ENCODE assay signal across 8 mouse cellular contexts in the genomic region with DNA sequence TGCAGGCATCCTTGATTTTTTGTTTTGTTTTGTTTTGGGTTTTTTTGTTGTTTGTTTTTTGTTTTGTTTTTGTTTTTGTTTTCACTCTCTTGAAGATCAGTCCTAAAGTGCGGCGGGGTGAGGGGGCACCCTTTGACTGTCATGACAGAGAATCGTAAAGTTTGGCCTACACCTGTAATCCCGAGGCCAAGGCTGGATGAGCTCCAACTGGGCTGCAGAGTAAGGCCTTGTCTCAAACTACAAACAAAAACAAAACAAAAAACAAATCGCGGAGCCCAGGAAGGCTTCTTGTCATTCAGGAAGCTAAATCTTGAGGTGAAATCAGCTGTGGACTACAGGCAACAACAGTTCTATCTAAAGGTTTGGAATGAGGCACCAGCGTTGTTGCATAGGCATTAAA. TPM values are rescaled to one million over a fixed set of nuclear protein-coding genes. Genes with fewer than 3 reads are reported as not detected.
DNase-seq lines count a peak whose midpoint lies in the region; ATAC-seq and TF ChIP-seq lines count a peak whose summit lies in the region.

No protein-coding gene starts in this region.

- H3K27me3 ChIP-seq in lung, embryonic 14.5 days (ENCODE audit: insufficient read depth, low read length) = no peaks in the 10 kb centered on the region
- no peaks in the 10 kb centered on the region for H3K27me3 ChIP-seq in heart, embryonic 15.5 days
- no peaks in the 10 kb centered on the region for H3K27me3 ChIP-seq in midbrain, embryonic 14.5 days (ENCODE audit: control insufficient read depth, insufficient read depth, low read length)

- WGBS in lung, embryonic 14.5 days = 46% methylated on average over 7 of the region's 7 CpGs
- 52% methylated on average over 7 of the region's 7 CpGs for WGBS in heart, embryonic 15.5 days
- WGBS in midbrain, embryonic 14.5 days = 46% methylated on average over 7 of the region's 7 CpGs

- H3K4me3 ChIP-seq in lung, embryonic 14.5 days (ENCODE audit: low read depth, low read length) = peak overlapping the region; percentile 73
- H3K4me3 ChIP-seq in heart, embryonic 15.5 days = peak overlapping the region; percentile 95
- H3K4me3 ChIP-seq in midbrain, embryonic 14.5 days (replicated peaks; ENCODE audit: low read depth, low read length) = peak overlapping the region; percentile 87

- no peak overlapping the region for H3K27ac ChIP-seq in lung, embryonic 14.5 days (ENCODE audit: low read depth)
- no peak overlapping the region for H3K27ac ChIP-seq in heart, embryonic 15.5 days
- H3K27ac ChIP-seq in midbrain, embryonic 14.5 days (replicated peaks; ENCODE audit: low read depth, low read length) = peak overlapping the region; percentile 97

- peaks cover 6% of the 10 kb centered on the region for H3K4me1 ChIP-seq in lung, embryonic 14.5 days (ENCODE audit: insufficient read depth)
- peaks cover 11% of the 10 kb centered on the region for H3K4me1 ChIP-seq in heart, embryonic 15.5 days (replicated peaks)
- peaks cover 15% of the 10 kb centered on the region for H3K4me1 ChIP-seq in midbrain, embryonic 14.5 days (ENCODE audit: control insufficient read depth, insufficient read depth, low read length)

- ATAC-seq in lung, embryonic 14.5 days (ENCODE audit: insufficient read depth) = no peak
- no peak for ATAC-seq in heart, embryonic 15.5 days (replicated peaks; ENCODE audit: insufficient number of reproducible peaks, insufficient read depth, low FRiP score, low read depth)
- ATAC-seq in midbrain, embryonic 14.5 days (ENCODE audit: low FRiP score, low TSS enrichment) = no peak

- no peak for DNase-seq in lung, embryonic 14.5 days
- DNase-seq in lung, postnatal 14 days = no peak
- peak; percentile 81 to 83 for DNase-seq in cerebellum, postnatal 14 days
- DNase-seq in kidney, postnatal 10 days = peak; percentile 33
- DNase-seq in midbrain, embryonic 14.5 days = peak; percentile 36
- DNase-seq in ovary, postnatal 14 days (ENCODE audit: low spot score) = no peak
- DNase-seq in thymus, postnatal 0 days (ENCODE audit: low spot score) = no peak

- peak overlapping the region; percentile 85 for H3K9ac ChIP-seq in lung, embryonic 14.5 days
- H3K9ac ChIP-seq in heart, embryonic 15.5 days = peak overlapping the region; percentile 96; the same call in 1 of the 2 replicates
- peak overlapping the region; percentile 93 for H3K9ac ChIP-seq in midbrain, embryonic 14.5 days (replicated peaks; ENCODE audit: low read length)

- H3K4me2 ChIP-seq in lung, embryonic 14.5 days = peak overlapping the region; percentile 74
- H3K4me2 ChIP-seq in heart, embryonic 15.5 days = peak overlapping the region; percentile 88
- H3K4me2 ChIP-seq in midbrain, embryonic 14.5 days (ENCODE audit: low read length) = peak overlapping the region; percentile 59

- H3K36me3 ChIP-seq in lung, embryonic 14.5 days (ENCODE audit: insufficient read depth) = no peaks in the 10 kb centered on the region
- H3K36me3 ChIP-seq in heart, embryonic 15.5 days = no peaks in the 10 kb centered on the region
- H3K36me3 ChIP-seq in midbrain, embryonic 14.5 days (ENCODE audit: control insufficient read depth, insufficient read depth, low read length) = no peaks in the 10 kb centered on the region

- no peaks in the 10 kb centered on the region for H3K9me3 ChIP-seq in lung, embryonic 14.5 days (ENCODE audit: low read depth, low read length)
- H3K9me3 ChIP-seq in heart, embryonic 15.5 days (replicated peaks) = no peaks in the 10 kb centered on the region
- H3K9me3 ChIP-seq in midbrain, embryonic 14.5 days (ENCODE audit: control insufficient read depth, low read length) = no peaks in the 10 kb centered on the region

- no peak for TF ChIP-seq CTCF in lung, embryonic 14.5 days (IDR thresholded peaks at IDR 0.05; ENCODE audit: low read depth)

RNA-seq across cellular contexts. Expression of a gene that starts 1.1 kb away (rescaled TPM):
- polyA plus RNA-seq in lung, embryonic 14.5 days (2014; fragmentation: Nextera tagmentation; extraction: Ambion mirVana) = 32.6 and 34.6 TPM in 2 replicates
- 19.4 and 24.3 TPM in 2 replicates for polyA plus RNA-seq in heart, embryonic 15.5 days (2015; fragmentation: Nextera tagmentation; extraction: Ambion mirVana)
- 25.4 and 30.9 TPM in 2 replicates for polyA plus RNA-seq in midbrain, embryonic 14.5 days (2014; fragmentation: Nextera tagmentation; extraction: Ambion mirVana)
- 17.0 TPM in 2 replicates for polyA plus RNA-seq in thymus, postnatal 0 days (2015; fragmentation: Nextera tagmentation; extraction: Ambion mirVana)

Comparison
In these comparisons a context has a peak if more than half of its experiments do, and no peak if none do; other contexts are left out.
1. DNase-seq: peak in cerebellum, postnatal 14 days (2 of 2), kidney, postnatal 10 days (single experiment) and midbrain, embryonic 14.5 days (single experiment); none in lung, embryonic 14.5 days (single experiment), lung, postnatal 14 days (single experiment), ovary, postnatal 14 days (single experiment) and thymus, postnatal 0 days (single experiment).
2. Peak in every context shown above with its lines, with median percentiles within 50 percentile points of each other: H3K4me2 ChIP-seq, H3K4me3 ChIP-seq and H3K9ac ChIP-seq.